ENCODE assay signal across 20 mouse cellular contexts in the genomic region with DNA sequence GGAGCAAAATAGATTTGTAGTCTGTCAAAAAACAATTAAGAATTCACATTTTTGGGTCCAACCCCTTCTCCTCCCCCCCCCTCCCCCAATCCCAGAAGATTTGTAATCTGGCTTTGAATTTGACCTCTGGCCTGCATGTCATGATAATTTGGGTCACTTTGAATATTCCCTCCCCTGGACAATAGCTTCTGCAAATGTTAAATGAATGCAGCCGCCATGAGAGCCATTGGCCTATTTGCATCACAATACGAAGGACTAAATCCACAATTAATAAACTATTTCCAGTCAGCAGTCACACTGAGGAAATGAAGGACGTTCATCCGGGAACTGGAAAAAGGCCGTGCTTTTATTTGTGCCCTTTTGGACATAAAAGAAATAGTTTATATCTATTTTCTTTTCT. TPM values are rescaled to one million over a fixed set of nuclear protein-coding genes. Genes with fewer than 3 reads are reported as not detected.
"Had no signal": no experiment of that assay in that cellular context is flagged by ENCODE, and none has a peak within 500 bp of the region (broad histone marks: within the 10 kb centered on the region; RNA-seq: fewer than 3 reads in every experiment).

No protein-coding gene starts in this region.

- H3K9me3 ChIP-seq: limb, embryonic 10.5 days; liver, embryonic 15.5 days; midbrain, embryonic 12.5 days; neural tube, embryonic 12.5 days; stomach, embryonic 15.5 days had no signal

- H3K36me3 ChIP-seq: limb, embryonic 10.5 days; liver, embryonic 15.5 days; midbrain, embryonic 12.5 days; neural tube, embryonic 12.5 days; stomach, embryonic 15.5 days had no signal

- H3K4me3 ChIP-seq: layer of hippocampus, adult 2 months; limb, embryonic 10.5 days; liver, embryonic 15.5 days; midbrain, embryonic 12.5 days; neural tube, embryonic 12.5 days; stomach, embryonic 15.5 days had no signal

- ATAC-seq: lung, postnatal 0 days had no signal

- H3K27ac ChIP-seq: layer of hippocampus, adult 2 months; limb, embryonic 10.5 days; liver, embryonic 15.5 days; midbrain, embryonic 12.5 days; neural tube, embryonic 12.5 days; stomach, embryonic 15.5 days had no signal

- H3K4me1 ChIP-seq: stomach, embryonic 15.5 days had no signal

- H3K4me2 ChIP-seq: liver, embryonic 11.5 days; liver, embryonic 15.5 days; midbrain, embryonic 12.5 days; neural tube, embryonic 12.5 days; stomach, embryonic 15.5 days had no signal

- H3K9ac ChIP-seq: liver, embryonic 15.5 days; midbrain, embryonic 12.5 days; neural tube, embryonic 12.5 days; stomach, embryonic 15.5 days had no signal

- DNase-seq: kidney, adult 9 months; kidney, postnatal 10 days; kidney, postnatal 4 days; lung, adult 2 months; lung, postnatal 36 days; right cerebral cortex, postnatal 14 days; thymus, adult 2 months; thymus, postnatal 25 days had no signal

- H3K27me3 ChIP-seq: liver, embryonic 15.5 days; neural tube, embryonic 12.5 days; stomach, embryonic 15.5 days had no signal

RNA-seq across cellular contexts. Expression of a gene that starts 50.8 kb away (rescaled TPM):
- total RNA-seq: layer of hippocampus, adult 2 months; layer of hippocampus, postnatal 10 days; left cerebral cortex, postnatal 10 days; monocyte, adult 5-6 weeks; neutrophil, adult 5-6 weeks had no signal
- polyA plus RNA-seq: midbrain, embryonic 12.5 days had no signal
